Mouse (Mus musculus) myocyte (in vitro differentiated cells): ENCODE measurements around the gene Leng8.

Source experiments
- MAX ChIP-seq: IDR thresholded peaks from one replicate; pipeline ENCODE4 v1.6.1; 2011; ENCODE audit warnings: low read depth, mild to moderate bottlenecking, control low read depth
- MYOD1 ChIP-seq, 3 experiments: IDR thresholded peaks; one replicate each; pipeline ENCODE4 v1.6.1; 2011; ENCODE audit warnings: control low read depth in 2 of 3, low read depth in 2 of 3, mild to moderate bottlenecking in 2 of 3, moderate library complexity in 1 of 3; ENCODE audit not compliant: insufficient read length in 2 of 3, control insufficient read depth in 1 of 3
- POLR2A ChIP-seq: IDR thresholded peaks from one replicate; pipeline ENCODE4 v1.6.1; 2011; ENCODE audit warnings: low read depth, mild to moderate bottlenecking, control low read depth, moderate library complexity; ENCODE audit not compliant: insufficient read length
- POLR2AphosphoS2 ChIP-seq: IDR thresholded peaks from one replicate; pipeline ENCODE4 v1.6.1; 2011; ENCODE audit warnings: low read depth, control low read depth; ENCODE audit not compliant: insufficient read length
- SRF ChIP-seq: IDR thresholded peaks from one replicate; pipeline ENCODE4 v1.6.1; 2011; ENCODE audit warnings: low read depth; ENCODE audit not compliant: control insufficient read depth, insufficient read length
- TCF12 ChIP-seq: IDR thresholded peaks from one replicate; pipeline ENCODE4 v1.6.1; 2011; ENCODE audit warnings: mild to moderate bottlenecking, control low read depth; ENCODE audit not compliant: poor library complexity, insufficient read depth, severe bottlenecking
- TCF3 ChIP-seq: IDR thresholded peaks from one replicate; pipeline ENCODE4 v1.6.1; 2011; ENCODE audit warnings: low read depth, control low read depth; ENCODE audit not compliant: insufficient read length

GRCm38 (mm10) chr7:4134911-4135310 is 1.9 kb upstream of the Leng8 start:
- TF ChIP-seq TCF12 (no peak), POLR2A (no peak), POLR2AphosphoS2 (no peak), MAX (no peak), TCF3 (no peak), SRF (no peak), MYOD1 (IDR thresholded peaks at IDR 0.05; ENCODE audit: control insufficient read depth in 1 of 3, insufficient read length in 2 of 3, low read depth in 2 of 3) (no peak)
